Mouse (Mus musculus) liver, embryonic 14 days (tissue): ENCODE data around the gene 9130409I23Rik. TPM values are rescaled to one million over a fixed set of nuclear protein-coding genes. Genes with fewer than 3 reads are reported as not detected.

Experiments
- polyA plus RNA-seq: library from polyadenylated mRNA; depleted of rRNA; stranded (reverse); fragments of >200 nt; gene quantifications from 2 replicates; pipeline ENCODE4 v1.2.3, GENCODE M21; 2012; rRNA removed

The 9130409I23Rik gene
- polyA plus RNA-seq = 0.03 and 0.05 TPM in 2 replicates

DNA sequence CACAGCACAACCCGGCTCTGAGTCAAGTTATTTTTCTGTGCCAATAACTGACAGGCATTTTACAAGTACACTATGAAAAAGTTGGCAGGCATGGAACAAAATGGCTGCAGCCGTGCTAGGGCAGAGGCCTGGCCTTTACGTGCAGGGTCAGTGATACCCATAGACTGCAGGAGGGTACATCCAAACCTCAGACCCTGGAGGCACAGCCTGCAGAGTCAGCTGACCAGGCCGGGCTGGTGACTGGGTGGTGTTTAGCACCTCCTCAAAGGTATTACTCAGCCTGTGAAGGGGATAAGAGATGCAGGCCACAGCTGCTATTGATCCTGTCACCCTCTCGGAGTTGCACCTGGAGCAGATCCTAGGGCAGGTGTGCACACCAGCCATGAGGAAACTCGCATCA, at the start of gene 9130409I23Rik:
Gene 9130409I23Rik, plus strand, starts transcription at position 301 of the 400 bp plus-strand sequence.

DNA sequence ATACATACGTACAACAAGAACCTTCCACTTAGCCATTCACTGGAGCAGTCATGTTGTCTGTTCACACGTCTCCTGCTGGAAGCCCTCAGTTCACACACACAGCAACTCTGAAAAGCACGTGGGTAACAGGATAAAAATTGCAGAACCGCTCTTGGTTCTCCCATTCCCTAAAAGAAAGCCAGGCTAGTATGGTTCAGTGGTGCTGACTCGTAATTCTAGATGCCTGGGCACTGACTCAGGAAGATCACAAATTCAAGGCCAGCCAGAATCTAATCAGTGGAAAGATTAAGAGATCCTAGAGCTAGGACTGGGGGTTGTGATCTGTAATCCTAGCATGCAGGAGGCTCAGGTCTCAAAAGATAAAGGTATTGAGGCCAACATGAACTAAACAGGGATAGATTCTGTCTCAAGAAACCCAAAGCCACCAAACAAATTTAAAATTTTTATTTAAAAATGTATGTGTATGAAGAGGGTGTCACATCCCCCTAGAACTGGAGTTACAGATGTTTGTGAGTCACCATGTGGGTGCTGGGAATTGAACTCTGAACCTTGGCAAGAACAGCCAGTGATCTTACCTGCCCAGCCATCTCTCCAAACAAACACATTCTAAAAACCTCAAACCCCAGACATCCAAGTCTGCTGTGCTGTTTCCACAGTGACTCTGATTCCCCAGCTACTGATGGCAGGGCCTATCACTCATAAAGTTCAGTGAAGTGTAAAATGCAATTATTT, 30.1 kb upstream of the 9130409I23Rik start, which contains the start of gene Ephx1:
Gene Ephx1, minus strand, starts transcription at position 149 of the 732 bp plus-strand sequence.

Other genes with a start within 250 kb of the 9130409I23Rik start
- 975 and 1,160 TPM in 2 replicates for gene H3f3a, start 237.3 kb upstream of the 9130409I23Rik start, polyA plus RNA-seq
- gene Sde2, start 200.1 kb upstream of the 9130409I23Rik start, polyA plus RNA-seq = 16.1 and 17.1 TPM in 2 replicates
- 0.10 TPM in 1 of 2 replicates, not detected in the other for gene Lefty2, start 158.1 kb upstream of the 9130409I23Rik start, polyA plus RNA-seq
- 46.6 and 55.1 TPM in 2 replicates for gene Pycr2, start 146.9 kb upstream of the 9130409I23Rik start, polyA plus RNA-seq
- gene Lefty1, start 116.2 kb upstream of the 9130409I23Rik start, polyA plus RNA-seq = 8.3 and 9.1 TPM in 2 replicates
- gene Tmem63a, start 108.9 kb upstream of the 9130409I23Rik start, polyA plus RNA-seq = 6.0 and 7.4 TPM in 2 replicates
- 1.8 and 2.4 TPM in 2 replicates for gene Ephx1, start 30.3 kb upstream of the 9130409I23Rik start, polyA plus RNA-seq
- 12.7 and 14.4 TPM in 2 replicates for gene Nvl, start 93.0 kb downstream of the 9130409I23Rik start, polyA plus RNA-seq
- gene Cnih4, start 93.5 kb downstream of the 9130409I23Rik start, polyA plus RNA-seq = 10.4 and 10.5 TPM in 2 replicates
- 68.7 and 76.9 TPM in 2 replicates for gene Wdr26, start 160.8 kb downstream of the 9130409I23Rik start, polyA plus RNA-seq